Comparison of ENCODE assay signal across 9 mouse cellular contexts in genomic region chr10:117045175-117046056, GRCm38 (mm10). TPM values are rescaled to one million over a fixed set of nuclear protein-coding genes. Genes with fewer than 3 reads are reported as not detected.
DNase-seq lines count a peak whose midpoint lies in the region; ATAC-seq and TF ChIP-seq lines count a peak whose summit lies in the region.
"Had no signal": no experiment of that assay in that cellular context is flagged by ENCODE, and none has a peak within 500 bp of the region (broad histone marks: within the 10 kb centered on the region; RNA-seq: fewer than 3 reads in every experiment).

Gene Lrrc10 (plus strand): TSS chr10:117045341.

- no peak within 1 kb of the TSS for H3K27ac ChIP-seq in forebrain, embryonic 13.5 days
- no peak within 1 kb of the TSS for H3K27ac ChIP-seq in hindbrain, embryonic 13.5 days
- H3K27ac ChIP-seq in liver, postnatal 0 days (ENCODE audit: low read depth) = no peak within 1 kb of the TSS
- H3K27ac ChIP-seq: liver, embryonic 14.5 days had no signal

- no peaks in the 10 kb centered on the region for H3K9me3 ChIP-seq in forebrain, embryonic 13.5 days (replicated peaks)
- no peaks in the 10 kb centered on the region for H3K9me3 ChIP-seq in hindbrain, embryonic 13.5 days
- no peaks in the 10 kb centered on the region for H3K9me3 ChIP-seq in liver, postnatal 0 days (ENCODE audit: low read length)

- H3K9ac ChIP-seq in forebrain, embryonic 13.5 days = peak within 1 kb of the TSS; percentile 34
- peak within 1 kb of the TSS; percentile 55 for H3K9ac ChIP-seq in hindbrain, embryonic 13.5 days
- H3K9ac ChIP-seq in liver, postnatal 0 days (replicated peaks) = no peak within 1 kb of the TSS
- H3K9ac ChIP-seq: liver, embryonic 14.5 days had no signal

- peaks cover 5% of the 10 kb centered on the region for H3K4me1 ChIP-seq in forebrain, embryonic 13.5 days
- H3K4me1 ChIP-seq in hindbrain, embryonic 13.5 days (replicated peaks) = peaks cover 12% of the 10 kb centered on the region; the same call in 1 of the 2 replicates
- no peaks in the 10 kb centered on the region for H3K4me1 ChIP-seq in liver, postnatal 0 days (ENCODE audit: insufficient read depth)

- H3K4me2 ChIP-seq in forebrain, embryonic 13.5 days = peak within 1 kb of the TSS; percentile 35
- H3K4me2 ChIP-seq in hindbrain, embryonic 13.5 days = peak within 1 kb of the TSS; percentile 43
- H3K4me2 ChIP-seq in liver, postnatal 0 days (ENCODE audit: low read depth, low read length) = no peak within 1 kb of the TSS

- no peak within 1 kb of the TSS for H3K4me3 ChIP-seq in forebrain, embryonic 13.5 days
- peak within 1 kb of the TSS; percentile 8; the same call in 1 of the 2 replicates for H3K4me3 ChIP-seq in hindbrain, embryonic 13.5 days
- no peak within 1 kb of the TSS for H3K4me3 ChIP-seq in liver, postnatal 0 days (ENCODE audit: low read depth, low read length)

- peaks cover 23% of the 10 kb centered on the region for H3K36me3 ChIP-seq in forebrain, embryonic 13.5 days (ENCODE audit: poor library complexity, severe bottlenecking)
- peaks cover 21% of the 10 kb centered on the region for H3K36me3 ChIP-seq in hindbrain, embryonic 13.5 days
- H3K36me3 ChIP-seq in liver, postnatal 0 days (replicated peaks; ENCODE audit: insufficient read depth, low read length) = peaks cover 7% of the 10 kb centered on the region

- ATAC-seq in forebrain, embryonic 13.5 days = peak; percentile 44; the same call in 1 of the 2 replicates
- peak; percentile 23; the same call in 1 of the 2 replicates for ATAC-seq in hindbrain, embryonic 13.5 days (ENCODE audit: low FRiP score)
- ATAC-seq in liver, postnatal 0 days = peak; percentile 71

- DNase-seq in right cerebral cortex, postnatal 14 days = peak; percentile 33
- DNase-seq in right cerebral cortex, postnatal 25 days = no peak
- DNase-seq in liver, postnatal 0 days = peak; percentile 31
- DNase-seq in spleen, postnatal 10 days (ENCODE audit: low spot score in 2 of 2) = no peak
- no peak for DNase-seq in urinary bladder, postnatal 36 days (ENCODE audit: low spot score in 2 of 2)
- DNase-seq in adrenal gland, adult (ENCODE audit: inconsistent age in 2 of 2, low spot score in 1 of 2) = no peak

- no peaks in the 10 kb centered on the region for H3K27me3 ChIP-seq in forebrain, embryonic 13.5 days
- no peaks in the 10 kb centered on the region; the same call in 1 of the 2 replicates for H3K27me3 ChIP-seq in hindbrain, embryonic 13.5 days
- H3K27me3 ChIP-seq in liver, postnatal 0 days (ENCODE audit: insufficient read depth, low read length) = no peaks in the 10 kb centered on the region

- 54% methylated on average over 40 of the region's 40 CpGs for WGBS in forebrain, embryonic 13.5 days
- 46% methylated on average over 40 of the region's 40 CpGs for WGBS in hindbrain, embryonic 13.5 days
- WGBS in liver, postnatal 0 days (ENCODE audit: insufficient replicate concordance) = 46% methylated on average over 40 of the region's 40 CpGs

- no peak for TF ChIP-seq CTCF in liver, postnatal 0 days (IDR thresholded peaks at IDR 0.05; ENCODE audit: low read depth)

- no peak for TF ChIP-seq EP300 in liver, postnatal 0 days (IDR thresholded peaks at IDR 0.05; ENCODE audit: low read depth)

RNA-seq across cellular contexts. Expression of gene Lrrc10, which starts in this region (rescaled TPM):
- not detected in 2 replicates for polyA plus RNA-seq in forebrain, embryonic 13.5 days (2015; fragmentation: Nextera tagmentation; extraction: Ambion mirVana)
- polyA plus RNA-seq in hindbrain, embryonic 13.5 days (2015; fragmentation: Nextera tagmentation; extraction: Ambion mirVana) = not detected in 2 replicates
- not detected in 2 replicates for polyA plus RNA-seq in liver, postnatal 0 days (2015; fragmentation: Nextera tagmentation; extraction: Ambion mirVana)
- polyA plus RNA-seq: liver, embryonic 14.5 days had no signal

Comparison
In these comparisons a context has a peak if more than half of its experiments do, and no peak if none do; other contexts are left out.
1. Peak in ATAC-seq, H3K9ac ChIP-seq and H3K4me2 ChIP-seq in forebrain, embryonic 13.5 days; RNA of the gene not detected or under 1 TPM.
2. Peak in ATAC-seq, H3K4me3 ChIP-seq, H3K9ac ChIP-seq and H3K4me2 ChIP-seq in hindbrain, embryonic 13.5 days; RNA of the gene not detected or under 1 TPM.
3. Peak in DNase-seq and ATAC-seq in liver, postnatal 0 days; RNA of the gene not detected or under 1 TPM.